Mouse (Mus musculus) lung, embryonic 15.5 days (tissue): ENCODE data around the gene Syngr4. TPM values are rescaled to one million over a fixed set of nuclear protein-coding genes. Genes with fewer than 3 reads are reported as not detected.

Experiments
- ATAC-seq: fragments of 200-750 bp; cut with Nextera tagmentation; 2 replicates; pipeline ENCODE4 v1.8.0; 2017; ENCODE audit warnings: moderate number of reproducible peaks, borderline replicate concordance; ENCODE audit not compliant: low FRiP score, low TSS enrichment; ENCODE audit errors: extremely low read depth
- H3K27ac ChIP-seq: fragments of 300-500 bp; sonication (generic); 2 replicates; pipeline ENCODE4 v1.5.1; 2015; ENCODE audit warnings: moderate library complexity, mild to moderate bottlenecking, inconsistent platforms
- H3K27me3 ChIP-seq: fragments of 300-500 bp; sonication (generic); 2 replicates; pipeline ENCODE4 v1.6.1; 2015; ENCODE audit warnings: inconsistent platforms
- H3K36me3 ChIP-seq: fragments of 300-500 bp; sonication (generic); 2 replicates; pipeline ENCODE4 v1.6.1; 2015; ENCODE audit warnings: inconsistent platforms
- H3K4me1 ChIP-seq: fragments of 300-500 bp; sonication (generic); 2 replicates; pipeline ENCODE4 v1.6.1; 2015; ENCODE audit warnings: inconsistent platforms
- H3K4me2 ChIP-seq: fragments of 300-500 bp; sonication (generic); 2 replicates; pipeline ENCODE4 v1.6.1; 2015; ENCODE audit warnings: inconsistent platforms, mild to moderate bottlenecking, moderate library complexity
- H3K4me3 ChIP-seq: fragments of 300-500 bp; sonication (generic); 2 replicates; pipeline ENCODE4 v1.5.1; 2015; ENCODE audit warnings: mild to moderate bottlenecking, inconsistent platforms
- H3K9ac ChIP-seq: fragments of 300-500 bp; sonication (generic); 2 replicates; pipeline ENCODE4 v1.6.1; 2015; ENCODE audit warnings: inconsistent platforms
- H3K9me3 ChIP-seq: fragments of 300-500 bp; sonication (generic); 2 replicates; pipeline ENCODE4 v1.6.1; 2016; ENCODE audit warnings: inconsistent platforms
- WGBS: fragments of 180-500 bp; shearing (Covaris S2); methylation state at CpG from one replicate; pipeline ENCODE4 v1.1.7; 2015; 5-methylcytosine and 5-hydroxymethylcytosine counted together
- polyA plus RNA-seq: library from polyadenylated mRNA; unstranded; fragments of >200 nt; fragmentation: Nextera tagmentation; extraction: Ambion mirVana; gene quantifications from 2 replicates; pipeline ENCODE4 v1.2.1, GENCODE M21; 2015

Gene Syngr4
- polyA plus RNA-seq, 1 experiment from 2014 or later, result 1.1 TPM

GRCm38 (mm10) chr7:45862804-45863203 is 33.7 kb downstream of the Syngr4 start:
- peaks cover 5% of the 10 kb centered on the region; the same call in 1 of the 2 replicates for H3K27me3 ChIP-seq
- no peak overlapping the region for H3K9ac ChIP-seq
- WGBS, result 83% methylated on average over 7 of the region's 7 CpGs
- no peak for ATAC-seq
- no peaks in the 10 kb centered on the region for H3K36me3 ChIP-seq
- H3K9me3 ChIP-seq, result no peaks in the 10 kb centered on the region
- peaks cover 25% of the 10 kb centered on the region for H3K4me1 ChIP-seq
- H3K4me3 ChIP-seq, result no peak overlapping the region
- no peak overlapping the region for H3K4me2 ChIP-seq
- no peak overlapping the region for H3K27ac ChIP-seq

- 35% methylated on average over 4 of the region's 4 CpGs for WGBS
- no peak for ATAC-seq
- no peak overlapping the region for H3K27ac ChIP-seq
- H3K4me1 ChIP-seq, result peaks cover 27% of the 10 kb centered on the region
- no peaks in the 10 kb centered on the region for H3K36me3 ChIP-seq
- H3K4me3 ChIP-seq, result no peak overlapping the region
- H3K27me3 ChIP-seq, result peaks cover 18% of the 10 kb centered on the region
- no peak overlapping the region for H3K9ac ChIP-seq
- no peak overlapping the region for H3K4me2 ChIP-seq
- no peaks in the 10 kb centered on the region for H3K9me3 ChIP-seq
Observed at GRCm38 (mm10) chr7:45859008-45859407, 37.5 kb downstream of the Syngr4 start.

- H3K36me3 ChIP-seq, result no peaks in the 10 kb centered on the region
- H3K27me3 ChIP-seq, result peaks cover 18% of the 10 kb centered on the region
- H3K4me3 ChIP-seq, result peak overlapping the region; percentile 36
- H3K4me1 ChIP-seq, result peaks cover 25% of the 10 kb centered on the region
- peak; percentile 17; the same call in 1 of the 2 replicates for ATAC-seq
- whole genome bisulfite sequencing, result 4% methylated on average over 30 of the region's 30 CpGs
- H3K9me3 ChIP-seq, result no peaks in the 10 kb centered on the region
- H3K4me2 ChIP-seq, result peak overlapping the region; percentile 76
- H3K27ac ChIP-seq, result no peak overlapping the region
- 0 out of 2 replicates have a peak overlapping the region, but pooled peaks have one; percentile 12 for H3K9ac ChIP-seq
Observed at GRCm38 (mm10) chr7:45856950-45857901, 39.3 kb downstream of the Syngr4 start.

GRCm38 (mm10) chr7:45853089-45853488 is 43.4 kb downstream of the Syngr4 start:
- Histone ChIP-seq H3K9me3 (no peaks in the 10 kb centered on the region), H3K9ac (no peak overlapping the region), H3K4me1 (peaks cover 23% of the 10 kb centered on the region), H3K4me3 (no peak overlapping the region), H3K27me3 (peaks cover 15% of the 10 kb centered on the region), H3K4me2 (no peak overlapping the region), H3K36me3 (no peaks in the 10 kb centered on the region), H3K27ac (no peak overlapping the region)
- 77% methylated on average over 12 of the region's 12 CpGs for WGBS
- no peak for ATAC-seq

GRCm38 (mm10) chr7:45850661-45851060 is 45.9 kb downstream of the Syngr4 start:
- H3K9ac ChIP-seq, result no peak overlapping the region
- no peaks in the 10 kb centered on the region; the same call in 1 of the 2 replicates for H3K27me3 ChIP-seq
- no peak overlapping the region for H3K27ac ChIP-seq
- no peak overlapping the region for H3K4me2 ChIP-seq
- H3K4me3 ChIP-seq, result no peak overlapping the region
- 0 out of 2 replicates have a peak, but pooled peaks cover 7% of the 10 kb centered on the region for H3K4me1 ChIP-seq
- ATAC-seq, result no peak
- no peaks in the 10 kb centered on the region for H3K36me3 ChIP-seq
- 43% methylated on average over 3 of the region's 3 CpGs for WGBS
- H3K9me3 ChIP-seq, result no peaks in the 10 kb centered on the region

GRCm38 (mm10) chr7:45848447-45849027 is 48.0 kb downstream of the Syngr4 start:
- peak; percentile 60; the same call in 1 of the 2 replicates for ATAC-seq
- 12% methylated on average over 6 of the region's 6 CpGs for WGBS
- H3K27ac ChIP-seq, result peak overlapping the region; percentile 73

GRCm38 (mm10) chr7:45842950-45843744 is 53.4 kb downstream of the Syngr4 start:
- H3K27ac ChIP-seq, result no peak overlapping the region
- no peak for ATAC-seq
- no peak overlapping the region for H3K4me3 ChIP-seq
- H3K9me3 ChIP-seq, result no peaks in the 10 kb centered on the region
- H3K4me2 ChIP-seq, result no peak overlapping the region
- no peak overlapping the region for H3K9ac ChIP-seq
- H3K27me3 ChIP-seq, result peaks cover 4% of the 10 kb centered on the region
- no peaks in the 10 kb centered on the region for H3K36me3 ChIP-seq
- no peaks in the 10 kb centered on the region for H3K4me1 ChIP-seq
- 69% methylated on average over 10 of the region's 10 CpGs for WGBS

More at GRCm38 (mm10) chr7:45848447-45849027, 48.0 kb downstream of the Syngr4 start:
- Histone ChIP-seq H3K9me3 (no peaks in the 10 kb centered on the region), H3K9ac (no peak overlapping the region), H3K4me3 (no peak overlapping the region), H3K4me1 (0 out of 2 replicates have a peak, but pooled peaks cover 7% of the 10 kb centered on the region), H3K36me3 (no peaks in the 10 kb centered on the region), H3K4me2 (no peak overlapping the region), H3K27me3 (no peaks in the 10 kb centered on the region; the same call in 1 of the 2 replicates)

Other genes with a start within 250 kb of the Syngr4 start
- gene Fut2, start 230.3 kb downstream of the Syngr4 start, polyA plus RNA-seq, result 0.57 and 0.69 TPM in 2 replicates
- 0.52 and 0.69 TPM in 2 replicates for gene Ntn5, start 212.7 kb downstream of the Syngr4 start, polyA plus RNA-seq
- gene Sec1, start 202.3 kb downstream of the Syngr4 start, polyA plus RNA-seq, result 0.21 and 0.42 TPM in 2 replicates
- gene Car11, start 196.9 kb downstream of the Syngr4 start, polyA plus RNA-seq, result 2.4 and 4.6 TPM in 2 replicates
- 2.7 and 3.1 TPM in 2 replicates for gene Dbp, start 191.6 kb downstream of the Syngr4 start, polyA plus RNA-seq
- gene Rpl18, start 181.3 kb downstream of the Syngr4 start, polyA plus RNA-seq, result 1,016 and 1,098 TPM in 2 replicates
- gene Sphk2, start 178.7 kb downstream of the Syngr4 start, polyA plus RNA-seq, result 26.4 and 26.5 TPM in 2 replicates
- 1.4 and 1.5 TPM in 2 replicates for gene Fam83e, start 175.5 kb downstream of the Syngr4 start, polyA plus RNA-seq
- gene Spaca4, start 170.9 kb downstream of the Syngr4 start, polyA plus RNA-seq, result not detected in 2 replicates
- 1.1 and 1.4 TPM in 2 replicates for gene Lmtk3, start 113.0 kb downstream of the Syngr4 start, polyA plus RNA-seq
- 6.1 and 7.8 TPM in 2 replicates for gene Sult2b1, start 112.0 kb downstream of the Syngr4 start, polyA plus RNA-seq
- gene Cyth2, start 82.1 kb downstream of the Syngr4 start, polyA plus RNA-seq, result 115 and 122 TPM in 2 replicates
- 0.79 and 0.84 TPM in 2 replicates for gene Kcnj14, start 71.9 kb downstream of the Syngr4 start, polyA plus RNA-seq
- gene Grwd1, start 65.8 kb downstream of the Syngr4 start, polyA plus RNA-seq, result 67.8 and 73.6 TPM in 2 replicates
- gene Kdelr1, start 23.9 kb downstream of the Syngr4 start, polyA plus RNA-seq, result 64.7 and 67.4 TPM in 2 replicates
- gene Grin2d, start 18.3 kb downstream of the Syngr4 start, polyA plus RNA-seq, result 0.50 and 0.57 TPM in 2 replicates
- 5.5 and 5.6 TPM in 2 replicates for gene Tmem143, start 227 bp upstream of the Syngr4 start, polyA plus RNA-seq
- gene Emp3, start 24.7 kb upstream of the Syngr4 start, polyA plus RNA-seq, result 170 and 177 TPM in 2 replicates
- 6.1 and 6.4 TPM in 2 replicates for gene Ccdc114, start 27.4 kb upstream of the Syngr4 start, polyA plus RNA-seq
- 0.62 and 0.65 TPM in 2 replicates for gene Abcc6, start 133.6 kb upstream of the Syngr4 start, polyA plus RNA-seq
- 36.9 and 37.3 TPM in 2 replicates for gene Nomo1, start 137.0 kb upstream of the Syngr4 start, polyA plus RNA-seq
- 0.30 and 0.52 TPM in 2 replicates for gene Kcnj11, start 204.1 kb upstream of the Syngr4 start, polyA plus RNA-seq